Mouse (Mus musculus) limb, embryonic 15.5 days (tissue): ENCODE data around the gene C2. TPM values are rescaled to one million over a fixed set of nuclear protein-coding genes. Genes with fewer than 3 reads are reported as not detected.

Experiments used
- microRNA-seq: library from miRNA; unstranded; fragments of <30 nt; microRNA quantifications from one replicate; pipeline ENCODE4, GENCODE M21; 2016
- polyA plus RNA-seq: library from polyadenylated mRNA; unstranded; fragments of >200 nt; fragmentation: Nextera tagmentation; extraction: Ambion mirVana; gene quantifications from 2 replicates; pipeline ENCODE4 v1.2.1, GENCODE M21; 2015

Gene C2
- polyA plus RNA-seq, 1 experiment from 2014 or later, result 5.2 TPM

Small RNA genes lying within 50 kb of the gene (microRNA-seq; reads per million reads assigned to microRNA genes)
- gene Mir6970 (not detected), gene Mir6971 (0.82 reads per million), gene Mir6972 (not detected)

Other genes starting within 250 kb of the C2 start
- gene Tnxb, start 227.7 kb downstream of the C2 start, polyA plus RNA-seq, result 1.9 and 4.2 TPM in 2 replicates
- 1.5 and 3.3 TPM in 2 replicates for gene C4b, start 154.4 kb downstream of the C2 start, polyA plus RNA-seq
- 0.12 and 0.25 TPM in 2 replicates for gene Cyp21a1, start 93.7 kb downstream of the C2 start, polyA plus RNA-seq
- gene Stk19, start 61.3 kb downstream of the C2 start, polyA plus RNA-seq, result 26.1 and 29.3 TPM in 2 replicates
- 62.1 and 65.8 TPM in 2 replicates for gene Dxo, start 61.2 kb downstream of the C2 start, polyA plus RNA-seq
- gene Skiv2l, start 48.1 kb downstream of the C2 start, polyA plus RNA-seq, result 47.2 and 47.4 TPM in 2 replicates
- 90.1 and 96.4 TPM in 2 replicates for gene Nelfe, start 47.9 kb downstream of the C2 start, polyA plus RNA-seq
- gene Cfb, start 35.7 kb downstream of the C2 start, polyA plus RNA-seq, result 2.8 and 3.6 TPM in 2 replicates
- 1.7 and 2.8 TPM in 2 replicates for gene Zbtb12, start 18.8 kb downstream of the C2 start, polyA plus RNA-seq
- gene Gm20547, start 16.2 kb downstream of the C2 start, polyA plus RNA-seq, result not detected in 2 replicates
- gene Ehmt2, start 204 bp upstream of the C2 start, polyA plus RNA-seq, result 64.6 and 78.1 TPM in 2 replicates
- gene Slc44a4, start 16.2 kb upstream of the C2 start, polyA plus RNA-seq, result 0.17 TPM in 1 of 2 replicates, not detected in the other
- 20.1 and 20.5 TPM in 2 replicates for gene Neu1, start 33.0 kb upstream of the C2 start, polyA plus RNA-seq
- gene Hspa1b, start 61.0 kb upstream of the C2 start, polyA plus RNA-seq, result 3.3 and 3.6 TPM in 2 replicates
- not detected in 2 replicates for gene Gm20481, start 71.6 kb upstream of the C2 start, polyA plus RNA-seq
- 31.7 and 32.0 TPM in 2 replicates for gene Hspa1a, start 73.9 kb upstream of the C2 start, polyA plus RNA-seq
- gene Hspa1l, start 74.4 kb upstream of the C2 start, polyA plus RNA-seq, result 0.46 and 0.65 TPM in 2 replicates
- gene Lsm2, start 83.6 kb upstream of the C2 start, polyA plus RNA-seq, result 143 and 159 TPM in 2 replicates
- 94.4 and 95.1 TPM in 2 replicates for gene Vars, start 102.7 kb upstream of the C2 start, polyA plus RNA-seq
- 0.18 and 0.20 TPM in 2 replicates for gene Vwa7, start 118.3 kb upstream of the C2 start, polyA plus RNA-seq
- 8.9 and 9.4 TPM in 2 replicates for gene Sapcd1, start 129.8 kb upstream of the C2 start, polyA plus RNA-seq
- 3.0 and 3.5 TPM in 2 replicates for gene Msh5, start 148.5 kb upstream of the C2 start, polyA plus RNA-seq
- 351 and 363 TPM in 2 replicates for gene Clic1, start 151.7 kb upstream of the C2 start, polyA plus RNA-seq
- gene Ddah2, start 160.8 kb upstream of the C2 start, polyA plus RNA-seq, result 321 and 336 TPM in 2 replicates
- 181 and 203 TPM in 2 replicates for gene Ly6g6c, start 167.1 kb upstream of the C2 start, polyA plus RNA-seq
- gene Mpig6b, start 167.9 kb upstream of the C2 start, polyA plus RNA-seq, result 1.0 and 1.4 TPM in 2 replicates
- gene Ly6g6e, start 178.6 kb upstream of the C2 start, polyA plus RNA-seq, result 50.6 and 53.7 TPM in 2 replicates
- gene Ly6g6d, start 179.8 kb upstream of the C2 start, polyA plus RNA-seq, result 1.1 and 2.4 TPM in 2 replicates
- 0.13 and 0.20 TPM in 2 replicates for gene Ly6g6f, start 187.3 kb upstream of the C2 start, polyA plus RNA-seq
- gene Abhd16a, start 191.0 kb upstream of the C2 start, polyA plus RNA-seq, result 101 and 112 TPM in 2 replicates
- not detected in 2 replicates for gene Ly6g5c, start 210.0 kb upstream of the C2 start, polyA plus RNA-seq
- 0.78 and 0.99 TPM in 2 replicates for gene Ly6g5b, start 217.2 kb upstream of the C2 start, polyA plus RNA-seq
- gene Gpank1, start 223.2 kb upstream of the C2 start, polyA plus RNA-seq, result 16.8 and 17.4 TPM in 2 replicates
- 293 and 297 TPM in 2 replicates for gene Csnk2b, start 223.8 kb upstream of the C2 start, polyA plus RNA-seq
- 10.5 and 11.2 TPM in 2 replicates for gene D17H6S53E, start 228.1 kb upstream of the C2 start, polyA plus RNA-seq
- gene Apom, start 233.8 kb upstream of the C2 start, polyA plus RNA-seq, result 0.52 and 2.0 TPM in 2 replicates
- 49.6 and 51.8 TPM in 2 replicates for gene Bag6, start 236.9 kb upstream of the C2 start, polyA plus RNA-seq